10 mouse cellular contexts compared by ENCODE assay signal in genomic region chr13:57476700-57477099, GRCm38 (mm10).
DNase-seq lines count a peak whose midpoint lies in the region; ATAC-seq and TF ChIP-seq lines count a peak whose summit lies in the region.
"Had no signal": no experiment of that assay in that cellular context is flagged by ENCODE, and none has a peak within 500 bp of the region (broad histone marks: within the 10 kb centered on the region; RNA-seq: fewer than 3 reads in every experiment).

No protein-coding gene starts in this region.

- no peak overlapping the region for H3K27ac ChIP-seq in intestine, postnatal 0 days (ENCODE audit: low read depth, low read length)
- H3K27ac ChIP-seq in intestine, embryonic 15.5 days: no peak overlapping the region
- H3K27ac ChIP-seq in kidney, postnatal 0 days: no peak overlapping the region
- H3K27ac ChIP-seq in neural tube, embryonic 11.5 days (ENCODE audit: low read depth, low read length): no peak overlapping the region
- H3K27ac ChIP-seq: macrophage had no signal

- no peak for ATAC-seq in intestine, postnatal 0 days
- ATAC-seq in intestine, embryonic 15.5 days: no peak
- no peak for ATAC-seq in kidney, postnatal 0 days (replicated peaks; ENCODE audit: low FRiP score, low read depth)
- no peak for ATAC-seq in neural tube, embryonic 11.5 days (ENCODE audit: insufficient read depth, low FRiP score, low TSS enrichment)
- ATAC-seq in granulocyte monocyte progenitor cell, adult 5-6 weeks (replicated peaks; ENCODE audit: poor library complexity, severe bottlenecking): no peak
- ATAC-seq: Patski had no signal

- no peak overlapping the region for H3K4me2 ChIP-seq in intestine, postnatal 0 days (replicated peaks; ENCODE audit: low read depth)
- no peak overlapping the region for H3K4me2 ChIP-seq in intestine, embryonic 15.5 days (replicated peaks)
- H3K4me2 ChIP-seq in kidney, postnatal 0 days (ENCODE audit: low read length): no peak overlapping the region
- no peak overlapping the region for H3K4me2 ChIP-seq in neural tube, embryonic 11.5 days (ENCODE audit: low read depth)

- TF ChIP-seq CTCF in intestine, postnatal 0 days (IDR thresholded peaks at IDR 0.05; ENCODE audit: low read depth): peak; percentile 71
- TF ChIP-seq CTCF in kidney, postnatal 0 days (IDR thresholded peaks at IDR 0.05; ENCODE audit: low read depth): peak; percentile 67

- H3K4me3 ChIP-seq in intestine, postnatal 0 days (ENCODE audit: low read depth, low read length): no peak overlapping the region
- no peak overlapping the region for H3K4me3 ChIP-seq in intestine, embryonic 15.5 days (replicated peaks)
- no peak overlapping the region for H3K4me3 ChIP-seq in kidney, postnatal 0 days (replicated peaks; ENCODE audit: low read depth, low read length)
- H3K4me3 ChIP-seq in neural tube, embryonic 11.5 days (ENCODE audit: low read depth, low read length): no peak overlapping the region

- peak; percentile 27 for DNase-seq in R1 (ENCODE audit: low read depth, low spot score)
- DNase-seq in cerebellum, adult 11-12 months: peak; percentile 37
- peak; percentile 29 for DNase-seq in kidney, postnatal 0 days (ENCODE audit: low spot score)
- DNase-seq in neural tube, embryonic 11.5 days (ENCODE audit: low spot score): peak; percentile 49
- no peak for DNase-seq in spleen, adult 18-20 months

- H3K4me1 ChIP-seq in intestine, postnatal 0 days (replicated peaks; ENCODE audit: control insufficient read depth, insufficient read depth, low read length): no peaks in the 10 kb centered on the region
- H3K4me1 ChIP-seq in intestine, embryonic 15.5 days (replicated peaks): no peaks in the 10 kb centered on the region
- no peaks in the 10 kb centered on the region for H3K4me1 ChIP-seq in kidney, postnatal 0 days (replicated peaks; ENCODE audit: insufficient read depth, low read length)
- H3K4me1 ChIP-seq in neural tube, embryonic 11.5 days (ENCODE audit: control insufficient read depth, insufficient read depth, low read length): no peaks in the 10 kb centered on the region

- no peak overlapping the region for H3K9ac ChIP-seq in intestine, postnatal 0 days (ENCODE audit: low read depth, low read length)
- no peak overlapping the region for H3K9ac ChIP-seq in intestine, embryonic 15.5 days
- no peak overlapping the region for H3K9ac ChIP-seq in kidney, postnatal 0 days (ENCODE audit: low read depth, low read length)
- no peak overlapping the region for H3K9ac ChIP-seq in neural tube, embryonic 11.5 days (ENCODE audit: low read length)

- no peaks in the 10 kb centered on the region for H3K27me3 ChIP-seq in intestine, postnatal 0 days (replicated peaks; ENCODE audit: control insufficient read depth, insufficient read depth, low read length)
- H3K27me3 ChIP-seq in intestine, embryonic 15.5 days (replicated peaks): no peaks in the 10 kb centered on the region
- no peaks in the 10 kb centered on the region for H3K27me3 ChIP-seq in kidney, postnatal 0 days (ENCODE audit: insufficient read depth, low read length)
- H3K27me3 ChIP-seq in neural tube, embryonic 11.5 days (ENCODE audit: control insufficient read depth, insufficient read depth, low read length): no peaks in the 10 kb centered on the region

- 31% methylated on average over 6 of the region's 6 CpGs for WGBS in intestine, postnatal 0 days
- WGBS in intestine, embryonic 15.5 days: 33% methylated on average over 6 of the region's 6 CpGs
- 42% methylated on average over 6 of the region's 6 CpGs for WGBS in kidney, postnatal 0 days
- 31% methylated on average over 6 of the region's 6 CpGs for WGBS in neural tube, embryonic 11.5 days

- no peaks in the 10 kb centered on the region for H3K9me3 ChIP-seq in intestine, postnatal 0 days (ENCODE audit: control insufficient read depth)
- no peaks in the 10 kb centered on the region for H3K9me3 ChIP-seq in intestine, embryonic 15.5 days
- H3K9me3 ChIP-seq in kidney, postnatal 0 days (replicated peaks; ENCODE audit: low read length): no peaks in the 10 kb centered on the region
- H3K9me3 ChIP-seq in neural tube, embryonic 11.5 days (ENCODE audit: control insufficient read depth, low read length): no peaks in the 10 kb centered on the region

- H3K36me3 ChIP-seq in intestine, postnatal 0 days (ENCODE audit: control insufficient read depth, insufficient read depth): no peaks in the 10 kb centered on the region
- no peaks in the 10 kb centered on the region for H3K36me3 ChIP-seq in intestine, embryonic 15.5 days
- no peaks in the 10 kb centered on the region for H3K36me3 ChIP-seq in kidney, postnatal 0 days (ENCODE audit: insufficient read depth, low read length)
- no peaks in the 10 kb centered on the region for H3K36me3 ChIP-seq in neural tube, embryonic 11.5 days (ENCODE audit: control insufficient read depth, insufficient read depth, low read length)

Comparison
In these comparisons a context has a peak if more than half of its experiments do, and no peak if none do; other contexts are left out.
1. DNase-seq: peak in R1 (single experiment), cerebellum, adult 11-12 months (single experiment), kidney, postnatal 0 days (single experiment) and neural tube, embryonic 11.5 days (single experiment); none in spleen, adult 18-20 months (0 of 2).